Mouse (Mus musculus): ENCODE results near the gene Grap.
"Not testable (repeated sequence)": the region's sequence is repeated elsewhere in the genome, so short reads cannot be mapped to it uniquely, and the experiment has no call there.

Gene Grap

DNA sequence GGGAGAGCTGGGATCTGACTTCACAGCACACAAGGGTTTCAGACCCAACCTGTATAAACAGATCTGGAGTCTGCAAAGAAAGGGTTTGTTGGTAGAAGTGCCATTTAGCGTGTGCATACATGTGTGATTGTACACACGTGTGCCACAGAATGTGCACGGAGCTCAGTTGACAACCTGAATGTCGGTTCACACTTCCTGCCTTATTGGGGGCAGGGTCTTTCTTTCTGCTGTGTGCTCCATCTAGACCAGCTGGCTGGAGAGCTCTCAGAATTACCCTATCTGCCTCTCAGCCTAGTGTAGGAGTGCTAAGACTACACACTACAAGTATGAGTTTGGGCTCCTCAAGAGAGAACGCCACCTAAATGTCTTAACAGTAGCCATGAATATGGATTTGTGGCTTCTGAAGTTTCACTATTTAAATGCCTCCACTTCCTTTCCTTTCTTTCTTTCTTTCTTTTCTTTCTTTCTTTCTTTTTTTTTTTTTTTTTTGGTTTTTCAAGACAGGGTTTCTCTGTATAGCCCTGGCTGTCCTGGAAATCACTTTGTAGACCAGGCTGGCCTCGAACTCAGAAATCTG lies 13.4 kb upstream of the Grap start:
- DNase-seq (ENCODE audit: low read depth) = no peak

DNA sequence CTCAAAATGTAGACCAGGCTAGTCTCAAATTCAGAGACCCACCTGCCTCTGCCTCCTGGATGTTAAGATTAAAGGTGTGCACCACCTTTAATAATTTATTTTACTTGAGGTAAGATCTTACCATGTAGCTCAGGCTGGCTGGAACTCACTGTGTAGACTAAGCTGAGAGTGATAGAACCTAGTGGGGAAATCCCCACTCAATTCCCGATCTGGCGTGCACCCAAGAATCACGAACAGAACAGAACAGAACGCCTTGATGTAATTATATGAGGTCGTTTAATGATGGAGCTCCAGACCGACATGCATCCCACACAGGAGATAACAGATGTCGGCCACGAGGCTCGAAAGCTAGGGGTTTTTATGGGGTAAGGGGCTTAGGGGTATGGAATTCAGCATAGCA lies 12.5 kb upstream of the Grap start:
- DNase-seq (ENCODE audit: low read depth) = not testable (repeated sequence)

DNA sequence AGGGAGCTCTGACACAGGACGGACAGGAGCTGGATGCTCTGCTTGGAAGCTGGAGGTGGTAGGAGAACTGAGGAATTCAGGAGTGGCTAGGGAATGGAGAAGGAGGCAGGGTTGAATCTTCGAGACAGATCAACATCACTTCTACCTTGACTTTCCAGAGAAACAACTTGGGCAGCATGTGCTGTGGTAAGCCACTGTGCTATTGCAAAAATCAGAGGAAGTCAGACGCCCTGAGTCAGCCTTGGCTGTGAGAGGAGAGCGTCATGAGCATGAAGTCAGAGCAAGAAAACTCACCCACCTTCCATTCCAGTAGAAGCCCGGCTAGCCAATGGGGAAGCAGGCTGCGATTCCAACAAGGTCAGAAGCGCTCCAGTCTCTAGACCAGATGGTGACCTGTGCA lies 11.0 kb upstream of the Grap start:
- DNase-seq (ENCODE audit: low read depth) = peak; percentile 82

DNA sequence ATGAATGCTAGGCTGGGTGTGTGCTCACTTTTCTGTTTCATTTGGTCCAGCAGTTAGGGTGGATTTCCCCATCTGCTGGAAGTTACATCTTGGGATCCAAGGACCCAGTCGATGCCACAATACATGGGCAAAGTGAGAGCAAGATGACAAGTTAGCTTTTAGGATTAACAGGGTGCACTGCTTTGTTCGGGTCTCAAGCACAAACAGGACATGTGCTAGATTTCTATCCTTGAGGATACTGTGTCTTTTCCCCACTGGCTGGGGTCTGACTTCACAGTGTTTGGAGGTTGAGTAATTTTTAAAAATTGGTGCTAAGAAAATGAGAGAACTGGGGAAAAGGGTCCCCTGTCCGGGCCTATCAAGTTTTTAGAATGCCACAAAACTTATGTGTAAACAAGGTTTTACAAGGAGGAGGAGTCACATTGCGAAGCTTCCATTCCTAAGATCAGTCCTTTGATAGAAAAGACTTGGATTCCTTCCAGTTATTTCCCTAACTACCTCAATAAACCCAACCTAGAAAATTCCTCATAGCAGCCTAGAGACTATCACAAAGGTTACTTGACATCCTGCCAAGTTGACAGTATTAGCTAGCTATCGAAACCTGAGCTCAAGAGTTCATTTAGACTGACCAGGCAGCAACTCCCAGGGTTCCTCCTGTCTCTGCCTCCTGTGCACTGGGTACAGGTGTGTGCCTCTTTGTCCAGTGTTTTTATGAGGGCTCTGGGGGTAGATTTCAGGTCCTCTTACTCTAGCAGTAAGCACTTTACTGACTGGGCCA lies 9.7 kb upstream of the Grap start:
- DNase-seq (ENCODE audit: low read depth) = no peak

DNA sequence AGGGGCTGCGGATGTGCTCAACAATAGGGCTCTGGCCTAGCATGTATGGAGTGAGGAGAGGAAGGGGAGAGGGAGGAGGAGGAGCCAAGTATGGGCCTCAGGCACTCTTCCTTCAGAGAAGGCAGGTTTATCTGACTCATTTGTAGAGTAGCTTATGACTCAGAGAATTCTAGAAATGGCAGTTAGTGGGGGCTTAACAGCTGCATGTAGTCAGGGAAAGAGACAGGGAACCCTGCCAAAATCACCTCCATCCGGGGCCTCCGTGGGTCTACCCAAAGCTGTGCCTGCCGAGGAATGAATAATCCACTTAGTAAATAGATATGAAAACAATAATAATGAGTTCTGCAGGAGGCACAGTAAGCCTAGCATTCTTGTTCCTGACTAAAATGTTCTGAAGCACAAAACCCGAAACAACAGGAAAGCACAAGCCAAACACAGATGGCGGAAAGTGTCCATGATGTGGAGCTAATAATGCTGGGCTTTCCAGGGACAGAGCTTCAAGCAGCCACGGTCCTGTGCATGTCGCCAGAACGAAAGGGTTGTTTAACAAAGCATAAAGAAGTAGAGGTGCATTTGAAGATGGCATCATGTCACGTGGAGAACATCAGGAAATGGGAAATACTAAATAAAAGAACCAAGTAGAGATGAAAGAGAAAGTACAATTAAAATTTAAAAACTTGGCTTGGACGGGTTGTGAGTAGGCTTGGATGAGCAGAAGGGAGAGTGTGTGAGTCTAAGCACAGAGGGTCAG lies 8.3 kb upstream of the Grap start:
- DNase-seq (ENCODE audit: low read depth) = peak; percentile 82

DNA sequence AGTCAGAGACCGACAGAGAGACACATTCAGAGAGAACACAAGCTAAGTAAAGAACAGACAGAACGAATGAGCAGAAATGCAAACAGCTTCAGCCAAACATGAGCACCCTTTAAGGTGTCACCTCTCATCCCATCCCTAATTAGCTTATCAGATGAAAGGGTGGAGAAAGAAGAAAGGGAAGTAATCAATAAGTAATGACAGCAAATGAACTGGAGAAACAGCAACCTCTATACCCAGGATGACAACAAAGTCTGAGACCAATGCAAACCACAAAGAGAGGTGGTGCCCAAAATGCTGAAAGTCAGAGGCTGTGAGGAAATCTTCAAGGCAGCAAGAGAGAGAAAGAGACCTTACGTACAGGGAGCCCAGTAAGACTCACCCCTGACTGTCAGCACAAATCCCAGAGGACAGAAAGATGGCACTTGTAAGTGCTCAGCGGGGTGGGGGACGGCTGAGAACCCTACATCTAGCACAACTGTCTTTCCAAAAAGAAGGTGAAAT lies 7.7 kb upstream of the Grap start:
- DNase-seq (ENCODE audit: low read depth) = peak; percentile 19

DNA sequence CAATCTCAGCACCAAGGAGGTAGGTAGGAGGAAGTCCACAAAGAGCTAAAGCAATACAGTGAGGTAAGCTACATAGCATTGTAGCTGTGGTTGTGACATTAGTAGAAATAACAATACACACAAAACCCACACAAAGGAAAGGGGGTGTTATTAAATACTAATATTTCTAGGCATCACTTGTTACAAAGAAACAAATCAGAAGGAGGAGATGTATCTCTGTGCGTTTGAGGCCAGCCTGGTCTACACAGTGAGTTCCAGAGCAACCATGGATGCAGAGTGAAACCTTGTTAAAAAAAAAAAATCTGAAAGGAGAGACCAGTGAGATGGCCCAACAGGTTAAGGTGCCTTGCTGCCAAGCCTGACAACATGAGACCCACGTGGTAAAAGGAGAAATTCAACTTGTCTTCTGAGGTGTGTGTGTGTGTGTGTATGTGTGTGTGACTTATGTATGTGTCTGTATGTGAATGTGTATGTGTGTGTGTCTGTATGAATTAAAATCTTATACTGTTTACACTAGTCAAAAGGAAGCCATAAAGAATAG lies 6.5 kb upstream of the Grap start:
- no peak for DNase-seq (ENCODE audit: low read depth)

DNA sequence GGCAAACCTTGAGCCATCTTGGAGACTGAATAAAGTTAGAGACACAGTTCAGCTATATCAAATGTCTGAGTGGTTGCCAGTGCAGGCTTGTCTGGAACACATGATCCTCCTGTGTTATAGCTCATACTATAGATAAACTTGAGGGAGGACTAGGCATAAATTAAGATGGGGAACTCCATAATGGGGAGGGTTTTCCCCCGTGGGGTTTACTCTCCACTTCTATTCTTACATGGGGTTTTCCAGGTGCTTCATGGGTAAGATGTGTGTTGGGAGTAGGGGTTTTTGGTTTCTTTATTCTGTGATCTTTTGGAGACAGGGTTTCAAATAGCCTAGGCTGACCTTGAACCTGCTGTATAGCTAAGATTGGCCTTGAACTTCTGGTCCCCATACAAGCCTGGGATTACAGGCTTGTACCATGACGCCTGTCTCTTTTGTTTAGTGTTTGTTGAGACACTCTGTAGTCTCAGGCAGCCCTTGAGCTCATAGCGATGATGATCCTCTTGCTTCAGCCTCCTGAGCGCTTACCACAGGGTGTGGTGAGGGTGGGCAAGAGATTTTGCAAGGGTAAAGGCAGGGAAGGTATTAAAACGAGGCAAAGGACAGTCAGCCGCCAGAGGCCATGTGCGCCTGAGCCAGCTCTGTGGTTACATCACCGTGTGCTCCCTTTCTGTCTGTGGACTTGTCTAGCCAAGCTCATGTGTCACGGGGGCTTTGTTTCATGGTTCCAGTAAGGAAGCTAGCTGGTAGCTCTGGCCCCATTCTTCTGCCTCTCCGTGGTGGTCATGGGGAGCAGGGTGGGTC lies 5.8 kb upstream of the Grap start:
- DNase-seq (ENCODE audit: low read depth) = peak; percentile 70

DNA sequence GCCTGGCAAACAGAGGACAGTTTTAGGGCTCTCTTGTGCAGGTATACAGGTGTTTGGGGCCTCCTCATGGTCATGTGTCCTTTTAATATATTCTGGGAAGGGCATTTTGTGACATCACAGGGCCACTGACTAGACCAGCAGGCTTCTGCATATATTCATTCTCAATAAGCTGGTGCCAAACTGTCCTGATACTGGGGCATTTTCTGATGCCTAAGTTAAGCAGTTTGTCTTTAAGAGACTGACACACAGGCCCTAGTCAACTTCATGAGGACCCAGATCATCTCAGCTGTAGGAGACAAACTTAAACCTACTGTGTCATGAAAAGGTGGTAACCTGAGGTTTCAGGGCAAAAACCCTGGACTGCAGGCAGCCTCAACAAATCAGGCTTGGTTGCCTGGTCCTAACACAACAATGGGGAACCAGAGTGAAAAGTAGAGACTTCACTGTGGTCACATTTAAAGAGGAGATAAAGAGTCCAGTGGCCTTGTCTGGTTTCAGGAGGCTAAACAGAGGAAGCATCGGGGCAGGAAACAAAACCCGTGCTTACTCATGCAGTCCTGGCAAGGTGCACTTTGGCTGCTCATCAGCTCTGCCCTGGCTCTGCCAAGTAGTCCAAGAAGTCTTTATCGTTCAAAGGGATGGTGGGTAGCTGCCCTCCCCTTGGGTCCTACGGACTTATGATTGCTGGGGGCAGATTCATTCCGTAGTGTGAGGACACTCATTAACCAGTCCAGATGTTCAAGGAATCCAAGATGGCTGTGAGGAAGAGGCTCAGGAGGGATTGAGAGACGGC lies 4.9 kb upstream of the Grap start:
- peak; percentile 95 for DNase-seq (ENCODE audit: low read depth)

DNA sequence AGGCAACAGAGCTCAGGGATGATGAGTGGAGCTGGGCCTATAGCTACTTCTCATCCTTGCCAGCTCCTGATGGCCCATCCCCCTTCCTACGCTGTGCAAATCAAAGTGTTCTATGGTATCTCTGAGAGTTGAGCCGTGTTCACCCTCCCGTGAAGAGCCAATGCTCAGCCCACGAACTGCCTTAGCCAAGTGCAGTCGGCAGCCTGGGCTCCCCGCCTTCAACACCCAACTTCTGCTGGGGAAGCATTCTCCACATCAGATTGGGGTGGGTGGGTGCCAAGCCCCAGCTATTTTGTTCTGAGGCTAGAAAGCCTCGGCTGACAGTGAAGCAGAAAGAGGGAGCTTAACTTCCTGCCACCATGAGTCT lies 4.3 kb upstream of the Grap start:
- no peak for DNase-seq (ENCODE audit: low read depth)

DNA sequence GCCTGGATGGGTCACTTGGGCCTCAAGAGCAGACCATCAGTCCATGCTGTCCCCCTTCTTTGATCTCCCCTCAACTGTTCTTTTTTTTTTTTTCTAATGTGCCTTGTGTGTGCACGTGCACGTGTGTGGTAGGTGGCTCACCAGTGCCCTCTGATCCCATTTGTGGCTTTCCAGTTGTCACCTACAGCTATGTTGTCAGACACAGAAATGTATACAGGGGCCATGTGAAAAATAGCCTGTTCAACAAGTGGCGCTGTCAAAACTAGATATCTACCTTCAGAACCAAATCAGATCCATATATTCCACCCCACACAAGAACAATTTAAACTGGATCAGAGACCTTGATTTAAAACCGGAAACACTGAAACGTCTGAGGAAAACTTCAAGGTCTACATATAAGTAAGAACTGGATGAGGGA lies 3.9 kb upstream of the Grap start:
- no peak for DNase-seq (ENCODE audit: low read depth)

DNA sequence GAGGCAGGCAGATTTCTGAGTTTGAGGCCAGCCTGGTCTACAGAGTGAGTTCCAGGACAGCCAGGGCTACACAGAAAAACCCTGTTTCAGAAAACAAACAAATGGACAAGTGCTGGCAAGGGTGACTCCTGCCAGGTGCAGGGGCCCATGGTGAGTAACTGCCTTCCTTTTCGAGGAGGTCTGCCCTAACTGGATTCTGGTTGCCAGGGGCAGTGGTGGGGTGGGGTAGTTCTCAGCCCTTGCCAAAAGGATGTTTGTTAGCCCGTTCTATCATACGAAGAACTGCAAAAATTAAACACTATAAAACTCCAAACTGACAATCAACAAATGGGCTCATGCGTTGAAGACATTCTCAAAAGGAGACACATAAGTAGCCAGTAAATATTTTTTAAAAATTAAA lies 3.4 kb upstream of the Grap start:
- DNase-seq (ENCODE audit: low read depth) = no peak

DNA sequence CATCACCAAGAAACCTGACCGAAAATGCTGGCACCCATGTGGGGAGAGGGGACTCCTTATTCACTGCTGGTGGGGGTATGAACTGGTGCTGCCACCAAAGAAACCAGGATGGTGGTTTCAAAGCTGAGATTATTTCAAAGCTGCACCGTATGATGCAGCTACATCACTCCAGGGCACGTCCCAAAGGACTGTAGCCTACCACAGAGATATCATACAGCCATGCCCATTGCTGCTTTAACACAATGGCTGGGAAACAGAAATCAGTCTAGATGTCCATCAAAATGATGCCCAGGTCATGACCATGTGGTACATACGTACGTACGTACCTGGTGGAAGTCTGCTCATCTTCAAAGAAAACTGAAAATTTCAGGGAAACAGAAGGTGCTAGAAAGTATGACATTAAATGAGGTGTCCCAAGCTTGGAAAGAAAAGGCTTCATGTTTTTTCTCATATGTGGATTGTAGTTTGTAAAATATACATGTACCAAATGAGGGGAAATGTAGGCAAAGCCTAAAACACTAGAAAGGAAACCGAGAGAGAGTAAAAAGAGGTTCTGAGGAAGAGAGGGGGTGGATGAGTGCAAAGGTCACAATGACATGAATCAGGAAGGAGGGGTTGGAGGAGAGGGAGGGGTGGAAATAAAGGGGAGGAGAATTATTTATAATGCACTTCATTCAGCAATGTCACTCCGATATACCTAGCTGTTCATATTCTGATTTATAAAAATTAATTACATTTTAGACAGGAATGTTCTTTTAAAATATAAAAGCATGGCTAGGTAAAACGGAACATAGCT lies 2.4 kb upstream of the Grap start:
- DNase-seq (ENCODE audit: low read depth) = no peak

DNA sequence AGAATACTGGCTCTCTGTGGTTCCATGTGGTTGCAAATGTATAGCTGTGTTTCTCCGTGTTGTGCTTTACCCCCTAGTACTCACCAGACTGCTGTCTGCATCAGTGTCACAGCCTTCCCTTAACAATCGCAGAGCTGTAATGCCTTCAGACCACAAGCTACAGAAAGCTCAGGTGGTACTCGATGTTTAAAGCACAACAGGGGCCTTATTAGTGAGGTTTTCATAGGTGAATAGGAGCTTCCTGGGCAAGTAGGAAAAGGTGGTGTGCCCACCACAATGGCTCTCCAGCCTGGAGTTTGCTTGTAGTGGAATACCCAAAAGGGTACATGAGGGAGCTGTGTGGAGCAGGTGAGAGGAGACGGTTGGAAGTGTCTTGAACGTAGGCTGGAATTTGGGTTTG lies 849 bp upstream of the Grap start:
- no peak for DNase-seq (ENCODE audit: low read depth)

DNA sequence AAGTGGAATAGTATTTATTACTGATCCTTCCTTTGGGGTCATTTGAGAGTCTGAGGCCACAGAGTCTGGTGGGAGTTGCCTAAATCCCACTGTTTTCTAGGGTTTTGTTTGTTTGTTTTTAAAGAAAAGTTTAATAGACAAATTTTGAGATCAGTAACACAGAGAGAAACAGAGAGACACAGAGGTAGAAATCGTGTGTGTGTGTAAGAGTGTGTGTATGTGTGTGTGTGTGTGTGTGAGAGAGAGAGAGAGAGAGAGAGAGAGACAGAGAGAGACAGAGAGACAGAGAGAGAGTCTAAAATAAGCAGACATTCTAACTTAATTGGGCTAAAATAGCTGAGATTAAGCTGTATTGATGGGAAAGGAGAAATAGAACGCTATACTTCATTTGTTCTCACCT lies 503 bp downstream of the Grap start:
- DNase-seq (ENCODE audit: low read depth) = no peak

DNA sequence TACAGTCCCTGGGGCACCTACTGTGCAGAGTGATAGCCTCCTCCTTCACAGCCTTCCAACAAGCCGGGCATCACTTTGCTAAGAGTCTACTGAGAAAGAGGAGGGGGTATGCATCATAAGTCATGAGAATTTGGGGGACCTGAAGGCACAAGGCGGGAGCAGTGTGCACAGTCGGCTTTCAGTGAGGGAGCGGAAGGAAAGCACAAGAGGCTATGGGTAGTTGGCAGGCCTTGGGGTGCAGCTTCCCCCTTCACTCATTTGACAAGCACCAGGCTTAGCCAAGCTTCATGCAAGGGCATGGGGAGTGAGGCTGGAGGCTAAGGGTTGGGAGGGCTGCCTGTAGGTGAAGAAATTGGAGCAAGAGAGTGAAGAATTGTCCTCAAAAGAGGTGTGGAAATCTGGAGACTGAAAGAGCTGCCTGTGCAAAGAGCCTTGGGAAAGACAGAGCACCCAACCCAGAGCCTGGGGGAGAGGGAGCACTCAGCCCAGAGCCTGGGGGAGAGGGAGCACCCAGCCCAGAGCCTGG lies 1.8 kb downstream of the Grap start:
- DNase-seq (ENCODE audit: low read depth) = no peak

DNA sequence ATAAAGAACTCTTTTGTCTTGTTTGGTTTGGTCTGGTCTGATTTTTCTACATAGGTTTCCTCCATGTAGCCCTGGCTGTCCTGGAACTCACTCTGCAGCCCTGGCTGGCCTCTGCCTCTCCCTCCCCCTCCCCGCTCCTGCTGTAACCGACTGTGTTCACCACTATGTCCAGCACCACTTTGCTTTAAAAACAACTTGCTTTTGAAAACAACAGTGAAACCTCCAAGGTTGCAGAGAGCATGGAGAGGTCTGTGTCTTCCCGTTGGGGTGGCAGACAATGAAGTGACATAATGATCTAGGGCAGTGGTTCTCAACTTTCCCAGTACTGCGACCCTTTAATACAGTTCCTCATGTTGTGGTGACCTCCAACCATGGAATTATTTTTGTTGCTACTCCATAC lies 2.6 kb downstream of the Grap start:
- no peak for DNase-seq (ENCODE audit: low read depth)

DNA sequence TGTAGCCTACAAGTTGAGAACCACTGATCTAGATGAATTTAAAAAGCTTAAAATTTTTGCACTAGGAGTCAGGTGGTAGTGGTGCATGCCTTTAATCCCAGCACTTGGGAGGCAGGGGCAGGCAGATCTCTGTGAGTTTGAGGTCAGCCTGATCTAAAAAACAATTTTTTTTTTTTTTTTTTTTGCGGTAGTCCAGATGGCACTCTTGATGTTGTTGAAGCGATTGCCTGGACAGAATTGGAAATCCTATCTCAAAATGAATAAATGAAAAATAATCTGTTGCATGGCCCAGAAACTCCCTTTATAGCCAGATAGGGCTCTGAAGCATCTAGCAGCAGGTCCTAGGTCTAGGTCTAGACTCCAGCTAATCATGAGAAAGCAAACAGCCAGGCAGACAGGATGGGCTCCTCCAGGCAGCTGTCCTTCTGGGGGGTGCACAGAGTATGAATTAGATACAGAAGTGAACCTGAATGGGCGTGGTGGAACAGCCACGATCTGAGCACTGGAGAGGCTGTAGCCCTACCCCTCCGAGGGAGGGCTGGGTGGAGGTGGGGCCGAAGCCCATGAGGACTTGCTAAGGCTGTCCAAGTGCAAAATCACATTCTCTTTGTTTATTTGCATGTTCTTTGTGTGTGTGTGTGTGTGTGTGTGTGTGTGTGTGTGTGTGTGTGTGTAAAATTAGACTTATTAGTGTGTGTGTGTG lies 3.2 kb downstream of the Grap start:
- DNase-seq (ENCODE audit: low read depth) = no peak

DNA sequence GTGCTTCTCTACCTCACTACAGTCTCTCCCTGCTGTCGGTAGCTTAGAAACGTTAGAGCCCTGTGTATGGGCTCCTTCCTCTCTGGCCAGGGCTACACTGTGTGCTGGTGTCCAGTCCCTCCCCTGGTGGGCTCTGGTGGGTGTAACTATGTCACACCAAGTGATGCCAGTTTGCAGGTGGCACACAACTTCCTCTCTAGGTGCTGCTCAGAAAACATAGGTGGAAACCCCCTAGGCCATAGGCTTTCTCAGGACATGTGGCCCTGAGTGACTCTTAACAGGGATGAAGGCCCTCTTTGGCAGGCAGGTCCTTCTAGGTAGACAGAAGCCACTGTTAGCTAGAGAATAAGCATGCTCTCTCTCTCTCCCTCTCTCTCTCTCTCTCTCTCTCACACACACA lies 4.4 kb downstream of the Grap start:
- DNase-seq (ENCODE audit: low read depth) = no peak
